Mouse (Mus musculus) kidney, postnatal 0 days (tissue): ENCODE data around the gene Rcor1. TPM values are rescaled to one million over a fixed set of nuclear protein-coding genes. Genes with fewer than 3 reads are reported as not detected.

ENCODE experiments used
- ATAC-seq: fragments of 200-750 bp; cut with Nextera tagmentation; replicated peaks from 2 replicates; pipeline ENCODE4 v1.8.0; 2017; ENCODE audit warnings: low read depth, moderate number of reproducible peaks, moderate TSS enrichment, moderate library complexity; ENCODE audit not compliant: low FRiP score
- DNase-seq: peaks from one replicate; pipeline ENCODE4 v3.0.0-alpha.2; 2016; ENCODE audit warnings: low spot score
- H3K27ac ChIP-seq: fragments of 300-500 bp; sonication (generic); 2 replicates; pipeline ENCODE4 v1.5.1; 2014; ENCODE audit warnings: mild to moderate bottlenecking
- H3K27me3 ChIP-seq: fragments of 300-500 bp; sonication (generic); 2 replicates; pipeline ENCODE4 v1.6.1; 2014; ENCODE audit warnings: low read length, mixed read lengths; ENCODE audit not compliant: insufficient read depth
- H3K36me3 ChIP-seq: fragments of 300-500 bp; sonication (generic); 2 replicates; pipeline ENCODE4 v1.6.1; 2014; ENCODE audit warnings: low read length, mixed read lengths; ENCODE audit not compliant: insufficient read depth
- H3K4me1 ChIP-seq: fragments of 300-500 bp; sonication (generic); replicated peaks from 2 replicates; pipeline ENCODE4 v1.6.1; 2014; ENCODE audit warnings: antibody characterized with exemption, low read length, mixed read lengths; ENCODE audit not compliant: insufficient read depth
- H3K4me2 ChIP-seq: fragments of 300-500 bp; sonication (generic); 2 replicates; pipeline ENCODE4 v1.6.1; 2014; ENCODE audit warnings: mild to moderate bottlenecking, low read length, moderate library complexity, mixed read lengths
- H3K4me3 ChIP-seq: fragments of 300-500 bp; sonication (generic); replicated peaks from 2 replicates; pipeline ENCODE4 v1.5.1; 2014; ENCODE audit warnings: low read depth, low read length
- H3K9ac ChIP-seq: fragments of 300-500 bp; sonication (generic); 2 replicates; pipeline ENCODE4 v1.6.1; 2014; ENCODE audit warnings: low read depth, low read length
- H3K9me3 ChIP-seq: fragments of 300-500 bp; sonication (generic); replicated peaks from 2 replicates; pipeline ENCODE4 v1.6.1; 2016; ENCODE audit warnings: low read length, inconsistent platforms, mixed read lengths
- CTCF ChIP-seq: IDR thresholded peaks from 2 replicates; pipeline ENCODE4 v1.5.1; 2016; ENCODE audit warnings: antibody characterized with exemption, low read depth, mild to moderate bottlenecking, moderate library complexity
- WGBS: fragments of 180-500 bp; shearing (Covaris S2); extraction: QIAGEN DNeasy Blood & Tissue Kit; methylation state at CpG from one replicate; pipeline ENCODE4 v1.1.7; 2014; 5-methylcytosine and 5-hydroxymethylcytosine counted together
- polyA plus RNA-seq: library from polyadenylated mRNA; unstranded; fragments of >200 nt; fragmentation: Nextera tagmentation; extraction: Ambion mirVana; gene quantifications from 2 replicates; pipeline ENCODE4 v1.2.1, GENCODE M21; 2015

Gene Rcor1
- polyA plus RNA-seq, 1 experiment from 2014 or later, result 10.1 TPM

GRCm38 (mm10) chr12:111071477-111072152, 32.5 kb downstream of the Rcor1 start:
- Histone ChIP-seq H3K9me3 (no peaks in the 10 kb centered on the region), H3K9ac (no peak overlapping the region), H3K4me2 (no peak overlapping the region), H3K27me3 (no peaks in the 10 kb centered on the region), H3K4me3 (no peak overlapping the region), H3K36me3 (no peaks in the 10 kb centered on the region; the same call in 1 of the 2 replicates), H3K4me1 (peaks cover 9% of the 10 kb centered on the region), H3K27ac (peak overlapping the region; percentile 77)
- DNase-seq (peak; percentile 81), ATAC-seq (peak; percentile 83)
- TF ChIP-seq CTCF, result no peak
- 22% methylated on average over 10 of the region's 10 CpGs for WGBS

DNA sequence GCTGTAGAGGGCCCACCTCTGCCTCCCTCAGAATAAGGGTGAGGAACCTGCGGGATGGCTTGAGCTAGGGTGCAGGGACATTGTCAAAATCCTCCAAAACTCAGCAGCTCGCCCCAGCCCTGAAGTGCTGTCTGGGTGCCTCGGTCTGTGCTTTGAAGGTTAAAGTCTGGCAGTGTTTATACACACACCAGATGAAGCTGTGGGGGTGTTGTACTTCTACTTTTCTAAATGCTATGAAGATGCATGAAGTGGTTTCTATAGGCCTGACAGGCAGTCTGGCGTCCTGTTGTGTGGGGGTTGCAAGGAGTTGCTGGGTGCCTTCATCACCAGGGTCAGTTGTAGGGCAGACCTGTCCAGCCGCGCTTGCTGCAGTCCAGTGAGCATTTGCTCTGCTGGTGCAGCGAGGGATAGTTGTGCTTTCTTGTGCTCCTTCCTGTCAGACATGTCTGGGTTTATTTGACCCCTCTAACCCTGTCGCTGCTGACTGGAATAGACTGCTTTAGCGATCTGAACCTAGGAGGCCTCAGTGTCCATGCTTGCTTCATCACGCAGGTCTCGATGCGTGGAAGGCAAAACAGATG, 37.3 kb downstream of the Rcor1 start:
- Histone ChIP-seq H3K9ac (no peak overlapping the region), H3K4me1 (peaks cover 9% of the 10 kb centered on the region), H3K27me3 (no peaks in the 10 kb centered on the region), H3K4me2 (no peak overlapping the region), H3K36me3 (no peaks in the 10 kb centered on the region), H3K4me3 (no peak overlapping the region), H3K27ac (peak overlapping the region; percentile 67; the same call in 1 of the 2 replicates), H3K9me3 (no peaks in the 10 kb centered on the region)
- WGBS, result 26% methylated on average over 12 of the region's 12 CpGs
- no peak for TF ChIP-seq CTCF
- peak; percentile 54 for DNase-seq
- peak; percentile 55; the same call in 1 of the 2 replicates for ATAC-seq

- ATAC-seq (no peak), DNase-seq (no peak)
- WGBS, result 68% methylated on average over 4 of the region's 4 CpGs
- Histone ChIP-seq H3K27me3 (no peaks in the 10 kb centered on the region), H3K9me3 (no peaks in the 10 kb centered on the region), H3K4me2 (no peak overlapping the region), H3K9ac (no peak overlapping the region), H3K4me3 (no peak overlapping the region), H3K36me3 (0 out of 2 replicates have a peak, but pooled peaks cover 10% of the 10 kb centered on the region), H3K27ac (no peak overlapping the region), H3K4me1 (peaks cover 2% of the 10 kb centered on the region; the same call in 1 of the 2 replicates)
- TF ChIP-seq CTCF, result no peak
Measured at GRCm38 (mm10) chr12:111085579-111085978, 46.4 kb downstream of the Rcor1 start.

GRCm38 (mm10) chr12:111087066-111087465, 47.9 kb downstream of the Rcor1 start:
- no peak overlapping the region for H3K4me3 ChIP-seq
- H3K9me3 ChIP-seq, result no peaks in the 10 kb centered on the region
- peaks cover 2% of the 10 kb centered on the region; the same call in 1 of the 2 replicates for H3K4me1 ChIP-seq
- no peak overlapping the region for H3K9ac ChIP-seq
- no peaks in the 10 kb centered on the region for H3K27me3 ChIP-seq
- no peak for ATAC-seq
- no peak overlapping the region for H3K4me2 ChIP-seq
- 87% methylated on average over 1 of the region's 1 CpGs for WGBS
- H3K36me3 ChIP-seq, result 0 out of 2 replicates have a peak, but pooled peaks cover 10% of the 10 kb centered on the region
- H3K27ac ChIP-seq, result no peak overlapping the region
- no peak for DNase-seq
- TF ChIP-seq CTCF, result no peak

GRCm38 (mm10) chr12:111088186-111088585, 49.0 kb downstream of the Rcor1 start:
- Histone ChIP-seq H3K9me3 (no peaks in the 10 kb centered on the region), H3K27ac (no peak overlapping the region), H3K4me3 (no peak overlapping the region), H3K4me1 (peaks cover 2% of the 10 kb centered on the region; the same call in 1 of the 2 replicates), H3K9ac (no peak overlapping the region), H3K4me2 (no peak overlapping the region), H3K27me3 (no peaks in the 10 kb centered on the region), H3K36me3 (0 out of 2 replicates have a peak, but pooled peaks cover 4% of the 10 kb centered on the region)
- peak; percentile 93 for TF ChIP-seq CTCF
- ATAC-seq (0 out of 2 replicates have a peak, but pooled peaks have one; percentile 36), DNase-seq (peak; percentile 88)
- WGBS, result 22% methylated on average over 5 of the region's 5 CpGs

GRCm38 (mm10) chr12:111088731-111089141, 49.6 kb downstream of the Rcor1 start:
- peak; percentile 15; the same call in 1 of the 2 replicates for ATAC-seq
- Histone ChIP-seq H3K4me2 (no peak overlapping the region), H3K9me3 (no peaks in the 10 kb centered on the region), H3K36me3 (0 out of 2 replicates have a peak, but pooled peaks cover 4% of the 10 kb centered on the region), H3K4me1 (peaks cover 2% of the 10 kb centered on the region; the same call in 1 of the 2 replicates), H3K27me3 (no peaks in the 10 kb centered on the region), H3K9ac (no peak overlapping the region), H3K4me3 (no peak overlapping the region), H3K27ac (0 out of 2 replicates have a peak overlapping the region, but pooled peaks have one; percentile 8)
- DNase-seq, result no peak
- 38% methylated on average over 3 of the region's 3 CpGs for WGBS
- TF ChIP-seq CTCF, result no peak
